In genomic region chr2:125765029-125765428, GRCm38 (mm10) we compare ENCODE assay signal across 10 mouse cellular contexts. TPM values are rescaled to one million over a fixed set of nuclear protein-coding genes. Genes with fewer than 3 reads are reported as not detected.
DNase-seq lines count a peak whose midpoint lies in the region; ATAC-seq and TF ChIP-seq lines count a peak whose summit lies in the region.
"Had no signal": no experiment of that assay in that cellular context is flagged by ENCODE, and none has a peak within 500 bp of the region (broad histone marks: within the 10 kb centered on the region; RNA-seq: fewer than 3 reads in every experiment).

No protein-coding gene starts in this region.

- H3K4me1 ChIP-seq in midbrain, embryonic 14.5 days (ENCODE audit: control insufficient read depth, insufficient read depth, low read length): no peaks in the 10 kb centered on the region
- H3K4me1 ChIP-seq in midbrain, embryonic 11.5 days (ENCODE audit: control insufficient read depth, insufficient read depth, low read length): no peaks in the 10 kb centered on the region
- no peaks in the 10 kb centered on the region for H3K4me1 ChIP-seq in small intestine, adult 2 months (ENCODE audit: control insufficient read depth, insufficient read depth, insufficient read length, low read length)
- H3K4me1 ChIP-seq: midbrain, embryonic 10.5 days had no signal

- 83% methylated on average over 3 of the region's 3 CpGs for WGBS in midbrain, embryonic 14.5 days
- 92% methylated on average over 3 of the region's 3 CpGs for WGBS in midbrain, embryonic 11.5 days
- WGBS in small intestine, adult 2 months: 79% methylated on average over 3 of the region's 3 CpGs

- no peaks in the 10 kb centered on the region for H3K9me3 ChIP-seq in midbrain, embryonic 14.5 days (ENCODE audit: control insufficient read depth, low read length)
- no peaks in the 10 kb centered on the region for H3K9me3 ChIP-seq in midbrain, embryonic 11.5 days (ENCODE audit: control insufficient read depth, low read length)
- H3K9me3 ChIP-seq: midbrain, embryonic 10.5 days had no signal

- no peak for DNase-seq in gastrocnemius, adult 2 months
- no peak for DNase-seq in gastrocnemius, adult 18-20 months (ENCODE audit: low spot score)
- DNase-seq in midbrain, embryonic 14.5 days: peak; percentile 26
- no peak for DNase-seq in midbrain, embryonic 11.5 days (ENCODE audit: low spot score, missing footprints)
- DNase-seq in induced T-regulatory cell, adult 2 months (ENCODE audit: low read depth): peak; percentile 46
- no peak for DNase-seq in thymus, postnatal 36 days
- DNase-seq in ovary, adult 18-20 months (ENCODE audit: low spot score): no peak
- DNase-seq: layer of hippocampus, adult 9-11 months had no signal

- no peak for ATAC-seq in midbrain, embryonic 14.5 days (ENCODE audit: low FRiP score, low TSS enrichment)
- ATAC-seq in midbrain, embryonic 11.5 days (ENCODE audit: low FRiP score): no peak

- H3K4me2 ChIP-seq in midbrain, embryonic 14.5 days (ENCODE audit: low read length): no peak overlapping the region
- H3K4me2 ChIP-seq in midbrain, embryonic 11.5 days: no peak overlapping the region

- no peak overlapping the region for H3K9ac ChIP-seq in midbrain, embryonic 14.5 days (replicated peaks; ENCODE audit: low read length)
- no peak overlapping the region for H3K9ac ChIP-seq in midbrain, embryonic 11.5 days (ENCODE audit: low read length)

- intact Hi-C loops in gastrocnemius, adult 2 months (cut with DNase I): no loop called here

- TF ChIP-seq CTCF in gastrocnemius, adult 2 months (IDR thresholded peaks at IDR 0.05): peak; percentile 41
- TF ChIP-seq CTCF in small intestine, adult 2 months (IDR thresholded peaks at IDR 0.05; ENCODE audit: extremely low read depth, insufficient read length, insufficient replicate concordance, low read depth, low read length): peak; percentile 27; the same call in 1 of the 2 replicates

- H3K27ac ChIP-seq in gastrocnemius, adult 2 months: no peak overlapping the region
- H3K27ac ChIP-seq in midbrain, embryonic 14.5 days (replicated peaks; ENCODE audit: low read depth, low read length): no peak overlapping the region
- H3K27ac ChIP-seq in midbrain, embryonic 11.5 days (ENCODE audit: low read depth, low read length): no peak overlapping the region
- no peak overlapping the region for H3K27ac ChIP-seq in small intestine, adult 2 months (ENCODE audit: insufficient read depth, low read depth, low read length)
- H3K27ac ChIP-seq: midbrain, embryonic 10.5 days had no signal

- H3K27me3 ChIP-seq in midbrain, embryonic 14.5 days (ENCODE audit: control insufficient read depth, insufficient read depth, low read length): no peaks in the 10 kb centered on the region
- no peaks in the 10 kb centered on the region for H3K27me3 ChIP-seq in midbrain, embryonic 11.5 days (ENCODE audit: control insufficient read depth, insufficient read depth, low read length)
- H3K27me3 ChIP-seq in small intestine, adult 2 months (ENCODE audit: control insufficient read depth, insufficient read depth, low read length): no peaks in the 10 kb centered on the region

- no peak overlapping the region for H3K4me3 ChIP-seq in gastrocnemius, adult 2 months
- no peak overlapping the region for H3K4me3 ChIP-seq in midbrain, embryonic 14.5 days (replicated peaks; ENCODE audit: low read depth, low read length)
- no peak overlapping the region for H3K4me3 ChIP-seq in midbrain, embryonic 11.5 days (ENCODE audit: low read depth, low read length)
- no peak overlapping the region for H3K4me3 ChIP-seq in small intestine, adult 2 months (ENCODE audit: low read depth, low read length)
- H3K4me3 ChIP-seq: midbrain, embryonic 10.5 days had no signal

- TF ChIP-seq POLR2A in small intestine, adult 2 months (IDR thresholded peaks at IDR 0.05; ENCODE audit: low read depth, low read length): no peak

- H3K36me3 ChIP-seq in midbrain, embryonic 14.5 days (ENCODE audit: control insufficient read depth, insufficient read depth, low read length): peaks cover 77% of the 10 kb centered on the region
- H3K36me3 ChIP-seq in midbrain, embryonic 11.5 days (ENCODE audit: control insufficient read depth, insufficient read depth, low read length): peaks cover 11% of the 10 kb centered on the region
- peaks cover 53% of the 10 kb centered on the region for H3K36me3 ChIP-seq in small intestine, adult 2 months (ENCODE audit: control insufficient read depth, insufficient read depth, low read length)

RNA-seq across cellular contexts. Expression of gene Secisbp2l, which starts 17.6 kb away (rescaled TPM):
- 10 to 100 TPM; 16.3 to 18.2 TPM for total RNA-seq in gastrocnemius, adult 2 months (2021)
- total RNA-seq in gastrocnemius, adult 18-20 months (2021): 10 to 100 TPM; 15.0 to 17.0 TPM
- 38.3 and 40.2 TPM in 2 replicates for polyA plus RNA-seq in midbrain, embryonic 14.5 days (2014; fragmentation: Nextera tagmentation; extraction: Ambion mirVana)
- polyA plus RNA-seq in midbrain, embryonic 11.5 days (2014; fragmentation: Nextera tagmentation; extraction: Ambion mirVana): 24.8 and 28.9 TPM in 2 replicates
- polyA plus RNA-seq in small intestine, adult 2 months (2012; rRNA removed): 7.2 and 12.3 TPM in 2 replicates

RNA-seq across cellular contexts. Expression of gene Shc4, which starts 41.1 kb away (rescaled TPM):
- under 1 TPM; 0.33 to 0.75 TPM for total RNA-seq in gastrocnemius, adult 2 months (2021)
- 1 to 10 TPM in 1 of 2 experiments, under 1 TPM in 1; 0.71 to 1.0 TPM for total RNA-seq in gastrocnemius, adult 18-20 months (2021)
- 2.0 and 2.2 TPM in 2 replicates for polyA plus RNA-seq in midbrain, embryonic 14.5 days (2014; fragmentation: Nextera tagmentation; extraction: Ambion mirVana)
- 0.82 and 0.92 TPM in 2 replicates for polyA plus RNA-seq in midbrain, embryonic 11.5 days (2014; fragmentation: Nextera tagmentation; extraction: Ambion mirVana)
- 0.09 and 0.13 TPM in 2 replicates for polyA plus RNA-seq in small intestine, adult 2 months (2012; rRNA removed)

Comparison
In these comparisons a context has a peak if more than half of its experiments do, and no peak if none do; other contexts are left out.
1. DNase-seq: peak in midbrain, embryonic 14.5 days (single experiment) and induced T-regulatory cell, adult 2 months (single experiment); none in gastrocnemius, adult 2 months (single experiment), gastrocnemius, adult 18-20 months (single experiment), midbrain, embryonic 11.5 days (single experiment), thymus, postnatal 36 days (0 of 2) and ovary, adult 18-20 months (single experiment).